Mouse (Mus musculus) gastrocnemius, postnatal 4 days (tissue): ENCODE results near the gene Dnmt1. TPM values are rescaled to one million over a fixed set of nuclear protein-coding genes. Genes with fewer than 3 reads are reported as not detected.

Source experiments
- microRNA-seq: library from miRNA; unstranded; fragments of <30 nt; microRNA quantifications from one replicate; pipeline ENCODE4 v1.2.0, GENCODE M21; 2021
- total RNA-seq, 2 experiments: library from RNA; stranded (reverse); gene quantifications; 2 replicates each; pipeline ENCODE4 v1.2.3; 2021

The Dnmt1 gene
- total RNA-seq, 2 experiments from 2014 or later = 44.5 to 46.0 TPM

Small RNA genes within 50 kb of the gene (microRNA-seq; reads per million reads assigned to microRNA genes)
- gene Mir7081 = 0.63 reads per million

Other genes starting within 250 kb of the Dnmt1 start
- gene Olfm2, start 213.5 kb downstream of the Dnmt1 start, total RNA-seq = under 1 TPM; 0.74 to 0.98 TPM
- 100 to 1,000 TPM; 156 to 159 TPM for gene Col5a3, start 144.8 kb downstream of the Dnmt1 start, total RNA-seq
- not detected for gene Rdh8, start 141.4 kb downstream of the Dnmt1 start, total RNA-seq
- gene A230050P20Rik, start 91.2 kb downstream of the Dnmt1 start, total RNA-seq = 1 to 10 TPM; 8.2 to 9.7 TPM
- gene Angptl6, start 80.2 kb downstream of the Dnmt1 start, total RNA-seq = 1 to 10 TPM; 3.9 to 4.5 TPM
- 10 to 100 TPM; 25.0 to 28.7 TPM for gene Ppan, start 71.7 kb downstream of the Dnmt1 start, total RNA-seq
- gene Eif3g, start 61.3 kb downstream of the Dnmt1 start, total RNA-seq = 100 to 1,000 TPM; 146 to 158 TPM
- 10 to 100 TPM; 19.8 to 20.2 TPM for gene S1pr2, start 16.9 kb upstream of the Dnmt1 start, total RNA-seq
- gene Mrpl4, start 42.9 kb upstream of the Dnmt1 start, total RNA-seq = 10 to 100 TPM; 42.7 to 49.2 TPM
- 1 to 10 TPM; 5.4 to 6.7 TPM for gene Icam1, start 56.1 kb upstream of the Dnmt1 start, total RNA-seq
- not detected for gene Icam4, start 69.5 kb upstream of the Dnmt1 start, total RNA-seq
- gene Icam5, start 72.2 kb upstream of the Dnmt1 start, total RNA-seq = under 1 TPM in 1 of 2 experiments, not detected in 1; 0.08 TPM
- gene Zglp1, start 107.2 kb upstream of the Dnmt1 start, total RNA-seq = not detected
- under 1 TPM; 0.29 to 0.59 TPM for gene Gm49373, start 113.2 kb upstream of the Dnmt1 start, total RNA-seq
- gene Fdx1l, start 113.7 kb upstream of the Dnmt1 start, total RNA-seq = 10 to 100 TPM; 28.6 to 31.6 TPM
- gene Gm38431, start 132.1 kb upstream of the Dnmt1 start, total RNA-seq = 1 to 10 TPM; 1.3 to 1.7 TPM
- 10 to 100 TPM; 33.0 to 37.3 TPM for gene Raver1, start 132.1 kb upstream of the Dnmt1 start, total RNA-seq
- gene Tyk2, start 171.4 kb upstream of the Dnmt1 start, total RNA-seq = 1 to 10 TPM; 9.3 TPM
- gene Cdc37, start 190.1 kb upstream of the Dnmt1 start, total RNA-seq = 100 to 1,000 TPM; 160 to 163 TPM
- 10 to 100 TPM; 11.6 to 13.8 TPM for gene Pde4a, start 205.8 kb upstream of the Dnmt1 start, total RNA-seq